Mouse (Mus musculus): ENCODE results near the gene Iars2. TPM values are rescaled to one million over a fixed set of nuclear protein-coding genes. Genes with fewer than 3 reads are reported as not detected.

The Iars2 gene
- polyA plus RNA-seq, 1 experiment: 1.9 TPM

DNA sequence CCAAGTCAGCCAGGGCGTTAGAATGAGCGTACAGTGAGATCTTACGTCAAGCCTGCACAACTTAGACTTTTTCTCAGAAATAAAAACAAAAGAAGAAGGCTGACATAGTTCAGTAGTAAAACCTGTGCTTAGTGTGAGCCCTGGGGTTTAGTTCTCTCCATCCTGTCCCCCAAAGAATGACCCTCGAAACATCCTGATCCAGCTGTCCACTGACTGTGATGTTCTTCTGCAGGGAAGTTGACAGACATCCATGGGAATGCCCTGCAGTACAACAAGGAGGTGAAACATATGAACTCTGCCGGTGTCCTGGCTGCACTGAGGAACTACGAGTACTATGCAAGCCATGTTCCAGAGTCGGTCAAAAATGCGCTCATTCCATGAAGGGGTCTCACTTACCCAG is 27.1 kb upstream of the Iars2 start:
- Histone ChIP-seq H3K4me3 (replicated peaks) (no peak overlapping the region), H3K4me1 (no peaks in the 10 kb centered on the region), H3K9me3 (no peaks in the 10 kb centered on the region), H3K27me3 (replicated peaks) (no peaks in the 10 kb centered on the region), H3K36me3 (replicated peaks; ENCODE audit: low read length) (peaks cover 28% of the 10 kb centered on the region)
- TF ChIP-seq GATA1 (IDR thresholded peaks at IDR 0.05; ENCODE audit: borderline replicate concordance, low read length) (no peak), FLI1 (IDR thresholded peaks at IDR 0.05; ENCODE audit: low read length) (no peak)

DNA sequence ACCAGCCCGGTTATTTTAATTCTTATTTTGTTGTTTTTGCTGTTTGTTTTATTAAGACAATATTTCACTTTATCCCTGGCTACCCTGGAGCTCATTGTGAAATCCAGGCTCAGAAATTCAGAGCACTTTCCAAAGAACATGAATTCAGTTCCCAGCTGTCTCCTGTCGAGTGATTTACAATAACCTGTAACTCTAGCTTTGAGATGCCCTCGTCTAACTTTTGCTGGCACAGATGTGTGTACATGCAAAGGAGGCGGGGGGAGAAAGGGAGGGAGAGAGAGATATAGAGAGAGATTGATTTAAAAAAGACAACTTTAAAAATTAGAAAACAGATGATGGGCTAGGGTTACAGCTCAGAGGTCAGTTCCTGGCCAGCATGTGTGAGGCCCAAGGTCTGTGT is 25.5 kb upstream of the Iars2 start:
- no peak overlapping the region for H3K4me3 ChIP-seq (replicated peaks)
- no peaks in the 10 kb centered on the region; the same call in 1 of the 2 replicates for H3K4me1 ChIP-seq
- H3K9me3 ChIP-seq: no peaks in the 10 kb centered on the region
- TF ChIP-seq GATA1 (IDR thresholded peaks at IDR 0.05; ENCODE audit: borderline replicate concordance, low read length): no peak
- H3K36me3 ChIP-seq (replicated peaks; ENCODE audit: low read length): peaks cover 43% of the 10 kb centered on the region
- H3K27me3 ChIP-seq (replicated peaks): no peaks in the 10 kb centered on the region

DNA sequence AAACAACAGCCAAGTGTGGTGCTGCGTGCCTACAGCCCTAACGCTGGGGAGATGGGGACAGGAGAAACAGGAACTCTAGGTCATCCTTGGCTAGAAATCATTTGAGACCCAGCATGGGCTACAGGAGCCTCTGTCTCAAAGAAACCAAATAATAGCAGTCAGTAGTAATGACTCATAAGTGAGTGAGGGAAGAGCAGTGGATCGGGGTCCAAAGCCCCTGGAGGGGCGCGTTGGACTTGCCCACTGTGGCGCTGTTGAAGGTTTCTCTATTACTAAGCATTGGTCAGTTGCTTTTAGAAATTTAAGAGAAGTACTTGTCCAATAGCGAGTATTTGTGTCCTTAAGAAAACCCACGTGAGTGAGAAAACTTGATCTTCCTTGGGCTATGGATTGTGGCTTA is 24.2 kb upstream of the Iars2 start:
- Histone ChIP-seq H3K4me3 (replicated peaks) (no peak overlapping the region), H3K36me3 (replicated peaks; ENCODE audit: low read length) (peaks cover 53% of the 10 kb centered on the region), H3K9me3 (no peaks in the 10 kb centered on the region), H3K4me1 (no peaks in the 10 kb centered on the region; the same call in 1 of the 2 replicates), H3K27me3 (replicated peaks) (no peaks in the 10 kb centered on the region)
- TF ChIP-seq FLI1 (IDR thresholded peaks at IDR 0.05; ENCODE audit: low read length): no peak
- TF ChIP-seq GATA1 (IDR thresholded peaks at IDR 0.05; ENCODE audit: borderline replicate concordance, low read length): no peak

DNA sequence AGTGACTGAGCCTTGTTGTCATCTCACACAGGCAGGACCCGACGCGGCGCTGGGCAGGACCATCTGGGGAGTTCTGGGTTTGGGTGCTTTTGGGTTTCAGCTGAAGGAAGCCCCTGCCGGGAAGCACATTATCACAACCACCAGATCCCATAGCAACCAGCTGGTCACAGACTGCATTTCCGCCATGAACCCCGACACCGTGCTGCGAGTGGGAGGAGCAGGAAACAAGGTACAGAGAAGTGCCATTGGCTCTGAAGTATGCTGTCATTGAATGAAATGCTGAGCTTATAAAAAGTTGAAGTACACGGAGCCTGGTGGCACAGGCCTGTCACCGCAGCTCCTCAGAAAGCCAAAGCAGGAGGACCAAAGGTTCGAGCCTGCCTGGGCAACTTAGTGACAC is 23.0 kb upstream of the Iars2 start:
- H3K36me3 ChIP-seq (replicated peaks; ENCODE audit: low read length): peaks cover 59% of the 10 kb centered on the region
- H3K4me3 ChIP-seq (replicated peaks): no peak overlapping the region
- H3K4me1 ChIP-seq: no peaks in the 10 kb centered on the region; the same call in 1 of the 2 replicates
- H3K9me3 ChIP-seq: no peaks in the 10 kb centered on the region
- TF ChIP-seq GATA1 (IDR thresholded peaks at IDR 0.05; ENCODE audit: borderline replicate concordance, low read length) (no peak), FLI1 (IDR thresholded peaks at IDR 0.05; ENCODE audit: low read length) (no peak)
- H3K27me3 ChIP-seq (replicated peaks): no peaks in the 10 kb centered on the region

DNA sequence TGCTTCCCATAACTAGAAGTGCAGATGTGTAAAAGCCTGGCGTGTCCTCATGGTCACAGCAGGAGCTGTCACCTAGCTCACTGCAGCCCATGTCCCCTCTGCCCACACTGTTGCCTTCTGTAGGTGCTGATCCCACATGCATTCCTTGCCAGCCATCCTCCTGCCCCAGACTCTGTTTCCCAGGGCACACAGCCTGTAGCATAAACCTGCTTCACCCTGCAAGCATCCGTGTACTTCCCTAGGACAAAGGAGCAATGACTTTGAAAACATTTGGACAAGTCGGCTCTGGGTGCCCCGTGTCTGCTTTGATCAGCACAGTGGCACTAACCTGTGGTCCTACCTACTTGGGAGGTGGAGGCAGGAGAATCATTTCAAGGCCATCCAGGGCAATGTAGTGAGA is 21.4 kb upstream of the Iars2 start:
- Histone ChIP-seq H3K27me3 (replicated peaks) (no peaks in the 10 kb centered on the region), H3K4me3 (replicated peaks) (no peak overlapping the region), H3K9me3 (no peaks in the 10 kb centered on the region), H3K4me1 (no peaks in the 10 kb centered on the region; the same call in 1 of the 2 replicates), H3K36me3 (replicated peaks; ENCODE audit: low read length) (peaks cover 66% of the 10 kb centered on the region)
- TF ChIP-seq FLI1 (IDR thresholded peaks at IDR 0.05; ENCODE audit: low read length): no peak
- no peak for TF ChIP-seq GATA1 (IDR thresholded peaks at IDR 0.05; ENCODE audit: borderline replicate concordance, low read length)

DNA sequence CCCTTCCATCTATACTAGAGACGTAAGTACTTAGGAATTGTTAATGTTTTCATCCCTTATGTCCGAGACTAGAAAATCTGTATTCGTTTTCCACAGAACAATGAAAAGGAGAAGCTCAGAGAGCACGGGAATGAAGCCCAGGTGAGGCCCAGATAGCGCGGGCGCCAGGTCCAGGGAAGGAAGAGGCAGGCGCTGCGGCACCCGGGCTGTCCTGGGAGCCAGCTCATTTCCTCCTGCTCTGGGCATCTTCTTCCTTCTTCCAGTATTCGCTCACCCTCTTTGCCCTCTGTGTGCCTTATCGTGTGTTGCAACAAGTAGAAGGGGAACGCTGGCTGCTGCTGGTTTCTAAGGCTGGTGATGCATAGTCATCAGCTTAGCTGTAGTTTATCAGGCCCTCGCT is 20.5 kb upstream of the Iars2 start:
- TF ChIP-seq GATA1 (IDR thresholded peaks at IDR 0.05; ENCODE audit: borderline replicate concordance, low read length): no peak
- no peak for TF ChIP-seq FLI1 (IDR thresholded peaks at IDR 0.05; ENCODE audit: low read length)
- no peaks in the 10 kb centered on the region for H3K9me3 ChIP-seq
- H3K4me3 ChIP-seq (replicated peaks): no peak overlapping the region
- no peaks in the 10 kb centered on the region; the same call in 1 of the 2 replicates for H3K4me1 ChIP-seq
- no peaks in the 10 kb centered on the region for H3K27me3 ChIP-seq (replicated peaks)
- H3K36me3 ChIP-seq (replicated peaks; ENCODE audit: low read length): peaks cover 68% of the 10 kb centered on the region

DNA sequence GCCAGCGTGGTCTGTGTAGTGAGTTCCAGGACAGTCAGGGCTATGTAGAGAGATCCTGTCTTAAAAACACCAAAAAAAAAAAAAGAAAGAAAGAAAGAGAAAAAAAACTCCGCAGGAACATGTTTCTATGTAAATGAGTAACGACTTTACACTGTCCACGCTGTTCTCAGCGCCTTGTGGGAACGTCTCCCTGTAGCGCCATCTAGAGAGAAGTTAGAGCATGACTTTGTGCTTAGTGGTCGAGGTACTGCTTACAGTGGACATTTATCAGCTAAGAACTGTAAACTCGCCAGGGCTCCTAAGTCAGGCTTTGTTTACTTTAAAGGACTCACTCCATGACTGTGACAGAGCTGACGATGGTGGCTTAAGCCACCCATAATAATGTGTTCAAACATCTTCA is 17.0 kb upstream of the Iars2 start:
- TF ChIP-seq FLI1 (IDR thresholded peaks at IDR 0.05; ENCODE audit: low read length): no peak
- TF ChIP-seq GATA1 (IDR thresholded peaks at IDR 0.05; ENCODE audit: borderline replicate concordance, low read length): no peak
- H3K36me3 ChIP-seq (replicated peaks; ENCODE audit: low read length): peaks cover 71% of the 10 kb centered on the region
- no peaks in the 10 kb centered on the region; the same call in 1 of the 2 replicates for H3K4me1 ChIP-seq
- H3K9me3 ChIP-seq: no peaks in the 10 kb centered on the region
- H3K4me3 ChIP-seq (replicated peaks): no peak overlapping the region
- H3K27me3 ChIP-seq (replicated peaks): no peaks in the 10 kb centered on the region

DNA sequence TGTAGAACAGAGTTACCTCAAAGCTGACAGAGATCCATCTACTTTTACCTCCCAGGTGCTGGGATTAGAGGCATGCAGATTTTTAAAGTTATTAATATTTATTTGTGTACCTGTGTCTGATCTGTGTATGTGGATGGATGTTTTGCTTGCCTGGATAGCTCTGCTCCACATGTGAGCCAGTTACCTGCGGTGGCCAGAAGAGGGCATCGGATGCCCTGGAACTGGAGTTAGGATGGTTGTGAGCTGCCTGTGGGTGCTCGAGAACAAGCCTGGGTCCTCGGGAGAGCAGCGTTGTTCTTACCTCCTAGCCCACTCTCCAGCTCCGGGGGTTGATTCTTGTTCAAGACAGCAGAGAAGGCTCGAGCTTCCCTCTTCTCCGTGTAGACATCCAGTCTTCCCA is 14.2 kb upstream of the Iars2 start:
- TF ChIP-seq FLI1 (IDR thresholded peaks at IDR 0.05; ENCODE audit: low read length) (no peak), GATA1 (IDR thresholded peaks at IDR 0.05; ENCODE audit: borderline replicate concordance, low read length) (no peak)
- H3K27me3 ChIP-seq (replicated peaks): no peaks in the 10 kb centered on the region
- H3K4me3 ChIP-seq (replicated peaks): no peak overlapping the region
- no peaks in the 10 kb centered on the region for H3K9me3 ChIP-seq
- H3K36me3 ChIP-seq (replicated peaks; ENCODE audit: low read length): peaks cover 61% of the 10 kb centered on the region
- H3K4me1 ChIP-seq: no peaks in the 10 kb centered on the region

DNA sequence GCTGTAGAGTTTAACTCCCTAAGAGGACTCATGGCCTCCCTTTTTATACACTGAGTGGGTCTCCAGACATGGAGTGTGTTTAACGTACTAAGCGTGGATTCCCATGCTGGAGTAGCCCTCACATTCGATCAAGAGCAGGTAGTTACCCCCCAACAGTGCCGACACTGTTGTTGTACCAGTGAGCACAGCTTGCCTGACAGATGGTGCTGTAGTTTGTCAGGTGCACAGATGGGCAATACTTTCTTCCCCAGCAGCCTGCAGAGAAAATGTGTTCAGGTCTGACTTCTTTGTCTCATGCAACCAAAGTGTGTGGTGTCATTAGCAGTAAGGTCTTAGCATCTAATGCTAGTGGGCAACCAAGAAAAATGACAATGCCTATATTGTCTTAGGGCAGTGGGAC is 13.2 kb upstream of the Iars2 start:
- TF ChIP-seq GATA1 (IDR thresholded peaks at IDR 0.05; ENCODE audit: borderline replicate concordance, low read length): no peak
- no peak for TF ChIP-seq FLI1 (IDR thresholded peaks at IDR 0.05; ENCODE audit: low read length)
- Histone ChIP-seq H3K4me3 (replicated peaks) (no peak overlapping the region), H3K4me1 (no peaks in the 10 kb centered on the region), H3K27me3 (replicated peaks) (no peaks in the 10 kb centered on the region), H3K9me3 (no peaks in the 10 kb centered on the region), H3K36me3 (replicated peaks; ENCODE audit: low read length) (peaks cover 53% of the 10 kb centered on the region)

DNA sequence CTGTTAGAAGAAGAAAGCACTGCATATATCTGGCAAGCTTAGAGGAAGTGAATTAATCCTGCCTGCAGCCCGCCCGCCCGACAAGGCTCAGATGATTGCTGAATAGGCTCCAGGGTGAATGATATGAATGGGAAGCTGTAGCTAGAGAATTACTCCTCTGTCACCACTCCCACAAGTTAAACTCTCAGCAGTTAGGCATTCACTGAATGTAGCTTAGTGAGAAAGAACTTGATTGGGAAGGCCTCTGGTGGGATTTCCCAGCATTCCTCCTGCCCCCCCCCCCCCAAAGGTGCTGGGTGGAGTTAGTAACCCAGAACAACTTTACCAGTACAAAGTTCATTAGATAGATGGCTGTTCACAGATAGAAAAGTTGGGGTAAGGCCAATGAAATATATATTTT is 7.3 kb upstream of the Iars2 start:
- H3K4me3 ChIP-seq (replicated peaks): no peak overlapping the region
- no peaks in the 10 kb centered on the region for H3K9me3 ChIP-seq
- TF ChIP-seq FLI1 (IDR thresholded peaks at IDR 0.05; ENCODE audit: low read length): no peak
- no peak for TF ChIP-seq GATA1 (IDR thresholded peaks at IDR 0.05; ENCODE audit: borderline replicate concordance, low read length)
- H3K4me1 ChIP-seq: peaks cover 20% of the 10 kb centered on the region; the same call in 1 of the 2 replicates
- peaks cover 17% of the 10 kb centered on the region for H3K36me3 ChIP-seq (replicated peaks; ENCODE audit: low read length)
- H3K27me3 ChIP-seq (replicated peaks): no peaks in the 10 kb centered on the region

DNA sequence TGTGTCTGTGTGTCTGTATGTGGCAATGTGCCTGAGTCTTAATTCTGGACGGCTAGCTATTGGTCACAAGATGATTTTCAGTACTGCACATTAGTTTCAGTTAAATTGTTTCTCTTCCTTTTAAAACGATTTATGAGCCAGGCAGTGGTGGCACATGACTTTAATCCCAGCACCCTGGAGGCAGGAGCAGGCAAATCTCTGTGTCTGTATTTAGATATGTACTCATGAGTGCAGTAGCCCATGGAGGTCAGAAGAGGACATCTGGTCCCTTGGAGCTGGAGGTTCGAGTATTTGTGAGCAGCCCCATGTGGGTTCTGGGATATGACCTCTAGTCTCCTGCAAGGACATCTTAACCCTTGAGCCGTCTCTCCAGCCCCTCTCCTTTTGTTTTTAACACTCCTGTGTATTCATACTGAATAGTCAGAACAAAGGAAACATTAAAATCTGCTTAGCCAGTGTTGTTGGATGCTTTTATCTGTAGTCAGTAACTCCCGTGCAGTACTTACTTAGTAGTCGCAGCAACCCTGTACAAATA is 6.1 kb upstream of the Iars2 start:
- Histone ChIP-seq H3K4me3 (replicated peaks) (no peak overlapping the region), H3K4me1 (peaks cover 24% of the 10 kb centered on the region; the same call in 1 of the 2 replicates), H3K27me3 (replicated peaks) (no peaks in the 10 kb centered on the region), H3K9me3 (no peaks in the 10 kb centered on the region), H3K36me3 (replicated peaks; ENCODE audit: low read length) (peaks cover 10% of the 10 kb centered on the region)
- TF ChIP-seq FLI1 (IDR thresholded peaks at IDR 0.05; ENCODE audit: low read length) (no peak), GATA1 (IDR thresholded peaks at IDR 0.05; ENCODE audit: borderline replicate concordance, low read length) (no peak)

All from megakaryocyte, embryonic 14.5 days (primary cell).